Mouse (Mus musculus) embryonic fibroblast, embryonic 13.5 days (primary cell): ENCODE results near the gene Sall2.

Experiments used
- CTCF ChIP-seq: IDR thresholded peaks from 2 replicates; pipeline ENCODE4 v1.5.1; 2011; ENCODE audit warnings: mild to moderate bottlenecking, control low read depth, low read length, moderate library complexity, borderline replicate concordance; ENCODE audit not compliant: insufficient read depth
- POLR2A ChIP-seq: IDR thresholded peaks from 2 replicates; pipeline ENCODE4 v1.6.1; 2011; ENCODE audit warnings: low read depth, mild to moderate bottlenecking, control low read depth, low read length, moderate library complexity

GRCm38 (mm10) chr14:52332171-52332570 is 3.6 kb upstream of the Sall2 start:
- TF ChIP-seq POLR2A: no peak
- no peak for TF ChIP-seq CTCF
